ENCODE assay signal across 15 mouse cellular contexts in genomic region chr19:41667591-41667990, GRCm38 (mm10).
"Had no signal": no experiment of that assay in that cellular context is flagged by ENCODE, and none has a peak within 500 bp of the region (broad histone marks: within the 10 kb centered on the region; RNA-seq: fewer than 3 reads in every experiment).

No protein-coding gene starts in this region.

- H3K4me3 ChIP-seq: lung, embryonic 15.5 days; megakaryocyte, embryonic 14.5 days; midbrain, embryonic 13.5 days; midbrain, embryonic 15.5 days; neural tube, embryonic 12.5 days; stomach, embryonic 15.5 days had no signal

- DNase-seq: lung, adult 2 months; lung, postnatal 14 days; lung, postnatal 36 days; right cerebral cortex, postnatal 14 days; thymus, adult 2 months; thymus, postnatal 25 days; thymus, postnatal 4 days had no signal

- H3K27ac ChIP-seq: lung, embryonic 15.5 days; macrophage; midbrain, embryonic 13.5 days; midbrain, embryonic 15.5 days; neural tube, embryonic 12.5 days; stomach, embryonic 15.5 days; stomach, postnatal 0 days had no signal
